Mouse (Mus musculus): ENCODE results near the gene Pdzph1. TPM values are rescaled to one million over a fixed set of nuclear protein-coding genes. Genes with fewer than 3 reads are reported as not detected.

The Pdzph1 gene
- polyA plus RNA-seq, 1 experiment from 2014 or later: 5.6 TPM

- Histone ChIP-seq H3K4me3 (ENCODE audit: low read depth, low read length) (no peak overlapping the region), H3K4me1 (ENCODE audit: control insufficient read depth, insufficient read depth, low read length) (no peaks in the 10 kb centered on the region), H3K9ac (ENCODE audit: low read depth, low read length) (no peak overlapping the region), H3K9me3 (replicated peaks; ENCODE audit: control insufficient read depth, low read length, poor library complexity, severe bottlenecking) (no peaks in the 10 kb centered on the region), H3K27ac (ENCODE audit: low read length) (no peak overlapping the region), H3K36me3 (ENCODE audit: control insufficient read depth, insufficient read depth, low read length) (no peaks in the 10 kb centered on the region), H3K27me3 (ENCODE audit: control insufficient read depth, insufficient read depth, low read depth, low read length) (no peaks in the 10 kb centered on the region), H3K4me2 (ENCODE audit: low read length) (no peak overlapping the region)
- ATAC-seq: no peak
- WGBS: 67% methylated on average over 13 of the region's 13 CpGs
Observed at GRCm38 (mm10) chr17:59011546-59012307, 20.6 kb upstream of the Pdzph1 start.

- Histone ChIP-seq H3K4me2 (ENCODE audit: low read length) (no peak overlapping the region), H3K36me3 (ENCODE audit: control insufficient read depth, insufficient read depth, low read length) (no peaks in the 10 kb centered on the region), H3K4me3 (ENCODE audit: low read depth, low read length) (no peak overlapping the region), H3K4me1 (ENCODE audit: control insufficient read depth, insufficient read depth, low read length) (no peaks in the 10 kb centered on the region), H3K9me3 (replicated peaks; ENCODE audit: control insufficient read depth, low read length, poor library complexity, severe bottlenecking) (no peaks in the 10 kb centered on the region), H3K9ac (ENCODE audit: low read depth, low read length) (no peak overlapping the region), H3K27me3 (ENCODE audit: control insufficient read depth, insufficient read depth, low read depth, low read length) (no peaks in the 10 kb centered on the region), H3K27ac (ENCODE audit: low read length) (no peak overlapping the region)
- no peak for ATAC-seq
- WGBS: 43% methylated on average over 5 of the region's 5 CpGs
Observed at GRCm38 (mm10) chr17:58973237-58973636, 17.9 kb downstream of the Pdzph1 start.

GRCm38 (mm10) chr17:58959905-58960304 is 31.3 kb downstream of the Pdzph1 start:
- H3K9me3 ChIP-seq (replicated peaks; ENCODE audit: control insufficient read depth, low read length, poor library complexity, severe bottlenecking): no peaks in the 10 kb centered on the region
- H3K27me3 ChIP-seq (ENCODE audit: control insufficient read depth, insufficient read depth, low read depth, low read length): no peaks in the 10 kb centered on the region
- H3K4me3 ChIP-seq (ENCODE audit: low read depth, low read length): no peak overlapping the region
- no peak overlapping the region for H3K27ac ChIP-seq (ENCODE audit: low read length)
- ATAC-seq: no peak
- no peaks in the 10 kb centered on the region for H3K4me1 ChIP-seq (ENCODE audit: control insufficient read depth, insufficient read depth, low read length)
- 35% methylated on average over 3 of the region's 3 CpGs for WGBS
- H3K9ac ChIP-seq (ENCODE audit: low read depth, low read length): no peak overlapping the region
- H3K36me3 ChIP-seq (ENCODE audit: control insufficient read depth, insufficient read depth, low read length): no peaks in the 10 kb centered on the region
- H3K4me2 ChIP-seq (ENCODE audit: low read length): no peak overlapping the region

GRCm38 (mm10) chr17:58957055-58957454 is 34.1 kb downstream of the Pdzph1 start:
- Histone ChIP-seq H3K27me3 (ENCODE audit: control insufficient read depth, insufficient read depth, low read depth, low read length) (no peaks in the 10 kb centered on the region), H3K9me3 (replicated peaks; ENCODE audit: control insufficient read depth, low read length, poor library complexity, severe bottlenecking) (no peaks in the 10 kb centered on the region), H3K36me3 (ENCODE audit: control insufficient read depth, insufficient read depth, low read length) (no peaks in the 10 kb centered on the region), H3K4me2 (ENCODE audit: low read length) (no peak overlapping the region), H3K4me1 (ENCODE audit: control insufficient read depth, insufficient read depth, low read length) (no peaks in the 10 kb centered on the region), H3K9ac (ENCODE audit: low read depth, low read length) (no peak overlapping the region), H3K4me3 (ENCODE audit: low read depth, low read length) (no peak overlapping the region), H3K27ac (ENCODE audit: low read length) (no peak overlapping the region)
- WGBS: 84% methylated on average over 1 of the region's 1 CpGs
- no peak for ATAC-seq

GRCm38 (mm10) chr17:58943015-58943822 is 48.0 kb downstream of the Pdzph1 start:
- ATAC-seq: no peak
- Histone ChIP-seq H3K4me1 (ENCODE audit: control insufficient read depth, insufficient read depth, low read length) (no peaks in the 10 kb centered on the region), H3K4me3 (ENCODE audit: low read depth, low read length) (no peak overlapping the region), H3K27ac (ENCODE audit: low read length) (no peak overlapping the region), H3K36me3 (ENCODE audit: control insufficient read depth, insufficient read depth, low read length) (no peaks in the 10 kb centered on the region), H3K4me2 (ENCODE audit: low read length) (no peak overlapping the region), H3K27me3 (ENCODE audit: control insufficient read depth, insufficient read depth, low read depth, low read length) (no peaks in the 10 kb centered on the region), H3K9ac (ENCODE audit: low read depth, low read length) (no peak overlapping the region), H3K9me3 (replicated peaks; ENCODE audit: control insufficient read depth, low read length, poor library complexity, severe bottlenecking) (no peaks in the 10 kb centered on the region)
- WGBS: 67% methylated on average over 10 of the region's 10 CpGs

GRCm38 (mm10) chr17:58938598-58938997 is 52.6 kb downstream of the Pdzph1 start:
- H3K4me2 ChIP-seq (ENCODE audit: low read length): no peak overlapping the region
- 84% methylated on average over 1 of the region's 1 CpGs for WGBS
- no peak overlapping the region for H3K4me3 ChIP-seq (ENCODE audit: low read depth, low read length)
- H3K9ac ChIP-seq (ENCODE audit: low read depth, low read length): no peak overlapping the region
- H3K9me3 ChIP-seq (replicated peaks; ENCODE audit: control insufficient read depth, low read length, poor library complexity, severe bottlenecking): no peaks in the 10 kb centered on the region
- no peak for ATAC-seq
- no peaks in the 10 kb centered on the region for H3K36me3 ChIP-seq (ENCODE audit: control insufficient read depth, insufficient read depth, low read length)
- no peaks in the 10 kb centered on the region for H3K27me3 ChIP-seq (ENCODE audit: control insufficient read depth, insufficient read depth, low read depth, low read length)
- peaks cover 3% of the 10 kb centered on the region; the same call in 1 of the 2 replicates for H3K4me1 ChIP-seq (ENCODE audit: control insufficient read depth, insufficient read depth, low read length)
- no peak overlapping the region for H3K27ac ChIP-seq (ENCODE audit: low read length)

GRCm38 (mm10) chr17:58937533-58937932 is 53.6 kb downstream of the Pdzph1 start:
- ATAC-seq: no peak
- 42% methylated on average over 4 of the region's 4 CpGs for WGBS
- no peaks in the 10 kb centered on the region for H3K27me3 ChIP-seq (ENCODE audit: control insufficient read depth, insufficient read depth, low read depth, low read length)

GRCm38 (mm10) chr17:58932983-58933280 is 58.2 kb downstream of the Pdzph1 start:
- ATAC-seq: no peak
- H3K27ac ChIP-seq (ENCODE audit: low read length): peak overlapping the region; percentile 18; the same call in 1 of the 2 replicates

More at GRCm38 (mm10) chr17:58937533-58937932, 53.6 kb downstream of the Pdzph1 start:
- H3K4me3 ChIP-seq (ENCODE audit: low read depth, low read length): no peak overlapping the region
- H3K4me1 ChIP-seq (ENCODE audit: control insufficient read depth, insufficient read depth, low read length): peaks cover 3% of the 10 kb centered on the region; the same call in 1 of the 2 replicates
- no peak overlapping the region for H3K27ac ChIP-seq (ENCODE audit: low read length)
- H3K9ac ChIP-seq (ENCODE audit: low read depth, low read length): no peak overlapping the region
- no peaks in the 10 kb centered on the region for H3K9me3 ChIP-seq (replicated peaks; ENCODE audit: control insufficient read depth, low read length, poor library complexity, severe bottlenecking)
- no peaks in the 10 kb centered on the region for H3K36me3 ChIP-seq (ENCODE audit: control insufficient read depth, insufficient read depth, low read length)
- no peak overlapping the region for H3K4me2 ChIP-seq (ENCODE audit: low read length)

More at GRCm38 (mm10) chr17:58932983-58933280, 58.2 kb downstream of the Pdzph1 start:
- Histone ChIP-seq H3K27me3 (ENCODE audit: control insufficient read depth, insufficient read depth, low read depth, low read length) (no peaks in the 10 kb centered on the region), H3K9ac (ENCODE audit: low read depth, low read length) (no peak overlapping the region), H3K4me2 (ENCODE audit: low read length) (no peak overlapping the region), H3K4me3 (ENCODE audit: low read depth, low read length) (no peak overlapping the region), H3K4me1 (ENCODE audit: control insufficient read depth, insufficient read depth, low read length) (peaks cover 3% of the 10 kb centered on the region; the same call in 1 of the 2 replicates), H3K36me3 (ENCODE audit: control insufficient read depth, insufficient read depth, low read length) (no peaks in the 10 kb centered on the region), H3K9me3 (replicated peaks; ENCODE audit: control insufficient read depth, low read length, poor library complexity, severe bottlenecking) (no peaks in the 10 kb centered on the region)
- 11% methylated on average over 1 of the region's 1 CpGs for WGBS

Data from midbrain, embryonic 16.5 days (tissue).